Comparison of ENCODE assay signal across 15 mouse cellular contexts in the genomic region with DNA sequence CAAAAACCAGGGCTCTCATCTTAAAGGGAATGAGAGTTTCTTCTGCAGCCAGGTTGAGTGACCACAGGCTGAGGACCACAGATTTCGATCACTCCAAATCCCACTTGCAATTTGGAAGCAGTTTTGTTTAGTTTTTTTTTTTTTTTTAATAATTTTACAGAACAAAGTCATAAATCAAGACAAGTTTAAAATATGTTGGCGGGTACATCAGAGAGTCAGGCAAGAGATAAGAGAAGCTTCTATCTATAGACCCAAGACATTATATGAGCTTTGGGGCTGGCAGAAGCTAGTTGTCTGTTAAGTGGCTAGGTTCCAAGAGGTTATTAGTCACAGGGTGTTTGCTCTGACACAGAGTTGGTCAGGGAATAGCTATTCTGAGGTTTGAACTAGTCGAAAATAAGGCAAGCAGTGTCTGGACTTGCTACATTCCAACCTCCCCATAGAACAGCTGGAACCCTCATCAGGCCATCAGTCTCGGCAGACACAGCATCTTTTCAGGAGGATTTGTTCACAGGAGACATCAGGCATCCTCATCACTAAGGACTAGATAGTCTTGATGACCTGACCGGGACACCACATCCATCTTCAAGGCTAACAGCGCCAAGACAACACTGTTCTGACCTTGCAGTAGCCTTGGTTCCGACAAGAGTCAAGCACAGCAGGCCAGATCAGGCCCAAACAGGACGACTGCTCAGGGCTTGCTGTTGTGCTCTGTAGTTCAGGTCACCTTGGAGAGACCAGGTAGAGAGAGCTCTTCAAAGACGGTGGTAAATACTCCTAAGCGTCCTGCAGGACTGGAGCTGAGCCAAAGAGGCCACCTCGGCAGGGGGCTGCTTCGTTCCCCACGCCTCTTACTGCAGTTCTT.
DNase-seq lines count a peak whose midpoint lies in the region; ATAC-seq and TF ChIP-seq lines count a peak whose summit lies in the region.
"Had no signal": no experiment of that assay in that cellular context is flagged by ENCODE, and none has a peak within 500 bp of the region (broad histone marks: within the 10 kb centered on the region; RNA-seq: fewer than 3 reads in every experiment).

No protein-coding gene starts in this region.

- WGBS in heart, embryonic 15.5 days, result 61% methylated on average over 13 of the region's 13 CpGs

- no peak for TF ChIP-seq CTCF in testis, adult 2 months (IDR thresholded peaks at IDR 0.05; ENCODE audit: control insufficient read depth, insufficient read depth, insufficient replicate concordance, low read depth, low read length)
- no peak for TF ChIP-seq CTCF in Patski (IDR thresholded peaks at IDR 0.05)

- no peak overlapping the region for H3K4me2 ChIP-seq in heart, embryonic 15.5 days
- H3K4me2 ChIP-seq: kidney, embryonic 15.5 days; midbrain, embryonic 13.5 days; neural tube, embryonic 13.5 days had no signal

- H3K4me1 ChIP-seq in heart, embryonic 15.5 days (replicated peaks), result peaks cover 20% of the 10 kb centered on the region
- H3K4me1 ChIP-seq in testis, adult 2 months (ENCODE audit: control insufficient read depth, insufficient read depth, low read length), result peaks cover 6% of the 10 kb centered on the region

- no peak overlapping the region for H3K9ac ChIP-seq in heart, embryonic 15.5 days
- H3K9ac ChIP-seq: kidney, embryonic 15.5 days; liver, embryonic 14.5 days; midbrain, embryonic 13.5 days; neural tube, embryonic 13.5 days had no signal

- no peak overlapping the region for H3K4me3 ChIP-seq in heart, embryonic 15.5 days
- H3K4me3 ChIP-seq in testis, adult 2 months (ENCODE audit: control insufficient read depth, low read depth, low read length), result no peak overlapping the region
- H3K4me3 ChIP-seq: embryonic facial prominence, embryonic 10.5 days; kidney, embryonic 15.5 days; midbrain, embryonic 13.5 days; neural tube, embryonic 13.5 days had no signal

- H3K27ac ChIP-seq in heart, embryonic 15.5 days, result 0 out of 2 replicates have a peak overlapping the region, but pooled peaks have one; percentile 9
- peak overlapping the region; percentile 64 for H3K27ac ChIP-seq in testis, adult 2 months (ENCODE audit: control insufficient read depth, insufficient read depth, low read depth, low read length)
- H3K27ac ChIP-seq: embryonic facial prominence, embryonic 10.5 days; kidney, embryonic 15.5 days; liver, embryonic 14.5 days; macrophage had no signal

- in situ Hi-C loops in Patski (cut with MboI; ENCODE audit: low pct_unique_long_range_greater_than_20kb), result loop anchor here (10.0 kb wide), 1 partner anchor 131 kb away; no protein-coding TSS in a partner anchor

- no peaks in the 10 kb centered on the region for H3K27me3 ChIP-seq in heart, embryonic 15.5 days
- H3K27me3 ChIP-seq in testis, adult 2 months (ENCODE audit: control insufficient read depth, insufficient read depth, low read length), result no peaks in the 10 kb centered on the region
- H3K27me3 ChIP-seq in Patski, result no peaks in the 10 kb centered on the region
- H3K27me3 ChIP-seq: kidney, embryonic 15.5 days; midbrain, embryonic 13.5 days; neural tube, embryonic 13.5 days had no signal

- no peak for ATAC-seq in heart, embryonic 15.5 days (replicated peaks; ENCODE audit: insufficient number of reproducible peaks, insufficient read depth, low FRiP score, low read depth)
- ATAC-seq in Patski, result peak; percentile 23
- no peak for ATAC-seq in monocyte, adult 5-6 weeks (replicated peaks; ENCODE audit: insufficient number of reproducible peaks, low FRiP score, low TSS enrichment, poor library complexity, severe bottlenecking)
- ATAC-seq: midbrain, embryonic 13.5 days had no signal

- no peak for DNase-seq in heart, adult 9 months (ENCODE audit: low spot score in 2 of 2)
- DNase-seq in testis, postnatal 10 days (ENCODE audit: low spot score), result no peak
- DNase-seq in Patski (ENCODE audit: low read depth, low spot score), result no peak
- DNase-seq in thymus, postnatal 25 days, result no peak
- DNase-seq: cerebellum, postnatal 14 days; right cerebral cortex, adult 18-20 months had no signal

- no peaks in the 10 kb centered on the region for H3K36me3 ChIP-seq in heart, embryonic 15.5 days
- no peaks in the 10 kb centered on the region for H3K36me3 ChIP-seq in testis, adult 2 months (ENCODE audit: control insufficient read depth, insufficient read depth, low read length)
- H3K36me3 ChIP-seq: kidney, embryonic 15.5 days; midbrain, embryonic 13.5 days; neural tube, embryonic 13.5 days had no signal

- no peaks in the 10 kb centered on the region for H3K9me3 ChIP-seq in heart, embryonic 15.5 days (replicated peaks)
- H3K9me3 ChIP-seq: embryonic facial prominence, embryonic 10.5 days; kidney, embryonic 15.5 days; midbrain, embryonic 13.5 days; neural tube, embryonic 13.5 days had no signal

- POLR2A ChIA-PET in Patski (lab: Charles Lee), result no interaction called here

- CTCF ChIA-PET in Patski (lab: Charles Lee), result interaction anchor here (0.9 to 1.5 kb wide), 3 partner anchors 12 to 19 kb away, joined by 3 to 4 read pairs (median 3); no protein-coding TSS in a partner anchor

- no peak for TF ChIP-seq POLR2A in testis, adult 2 months (IDR thresholded peaks at IDR 0.05; ENCODE audit: control insufficient read depth, low read depth, low read length)
